Mouse (Mus musculus): ENCODE data around the gene Loxl1.
A peak's percentile ranks its signal among the peaks of the same experiment; 100 is the strongest.
"Not testable (repeated sequence)": the region's sequence is repeated elsewhere in the genome, so short reads cannot be mapped to it uniquely, and the experiment has no call there.

Gene Loxl1

GRCm38 (mm10) chr9:58253033-58253804, 59.8 kb downstream of the Loxl1 start, which contains the start of gene Stoml1:
TSS of gene Stoml1 (plus strand) at chr9:58253164.
- DNase-seq (ENCODE audit: low read depth, low spot score), result peak; percentile 99

- DNase-seq (ENCODE audit: low read depth, low spot score), result not testable (repeated sequence)
Measured at GRCm38 (mm10) chr9:58250730-58251129, 62.3 kb downstream of the Loxl1 start.

- DNase-seq (ENCODE audit: low read depth, low spot score), result no peak
Measured at GRCm38 (mm10) chr9:58250322-58250721, 62.7 kb downstream of the Loxl1 start.

- peak; percentile 99 for DNase-seq (ENCODE audit: low read depth, low spot score)
Measured at GRCm38 (mm10) chr9:58249592-58250192, 63.3 kb downstream of the Loxl1 start, which contains the start of gene Pml. TSS of gene Pml (minus strand) at chr9:58249786.

GRCm38 (mm10) chr9:58248746-58249413, 64.1 kb downstream of the Loxl1 start:
- DNase-seq (ENCODE audit: low read depth, low spot score), result peak; percentile 37

GRCm38 (mm10) chr9:58247064-58247759, 65.8 kb downstream of the Loxl1 start:
- peak; percentile 91 for DNase-seq (ENCODE audit: low read depth, low spot score)

GRCm38 (mm10) chr9:58246083-58246591, 66.8 kb downstream of the Loxl1 start:
- peak; percentile 69 for DNase-seq (ENCODE audit: low read depth, low spot score)

GRCm38 (mm10) chr9:58243696-58244095, 69.3 kb downstream of the Loxl1 start:
- DNase-seq (ENCODE audit: low read depth, low spot score), result peak; percentile 75

GRCm38 (mm10) chr9:58242696-58243095, 70.3 kb downstream of the Loxl1 start:
- DNase-seq (ENCODE audit: low read depth, low spot score), result no peak

GRCm38 (mm10) chr9:58241780-58242485, 71.1 kb downstream of the Loxl1 start:
- DNase-seq (ENCODE audit: low read depth, low spot score), result peak; percentile 93
